Mouse (Mus musculus) cortical plate, adult 2 months (tissue): ENCODE measurements around the gene Eml6. TPM values are rescaled to one million over a fixed set of nuclear protein-coding genes. Genes with fewer than 3 reads are reported as not detected.
A peak's percentile ranks its signal among the peaks of the same experiment; 100 is the strongest.
"Not testable (repeated sequence)": the region's sequence is repeated elsewhere in the genome, so short reads cannot be mapped to it uniquely, and the experiment has no call there.

ENCODE experiments used
- H3K27ac ChIP-seq: fragments of 200-500 bp; 2 replicates; pipeline ENCODE4 v1.5.1; 2012; ENCODE audit warnings: low read length, control low read depth, inconsistent platforms; ENCODE audit not compliant: insufficient read depth
- H3K4me1 ChIP-seq: fragments of 200-500 bp; 2 replicates; pipeline ENCODE4 v1.6.1; 2011; ENCODE audit warnings: low read length; ENCODE audit not compliant: control insufficient read depth, insufficient read depth
- H3K4me3 ChIP-seq: fragments of 200-500 bp; 2 replicates; pipeline ENCODE4 v1.5.1; 2011; ENCODE audit warnings: mild to moderate bottlenecking, low read length, control low read depth; ENCODE audit not compliant: insufficient read depth
- CTCF ChIP-seq: fragments of 200-500 bp; IDR thresholded peaks from 2 replicates; pipeline ENCODE4 v1.5.1; 2011; ENCODE audit warnings: mild to moderate bottlenecking, control low read depth, low read length; ENCODE audit not compliant: insufficient read depth; ENCODE audit errors: extremely low read depth
- POLR2A ChIP-seq: fragments of 200-500 bp; IDR thresholded peaks from 2 replicates; pipeline ENCODE4 v1.6.1; 2011; ENCODE audit warnings: mild to moderate bottlenecking, low read length, control low read depth; ENCODE audit not compliant: insufficient read depth; ENCODE audit errors: extremely low read depth
- polyA plus RNA-seq: library from polyadenylated mRNA; depleted of rRNA; stranded (reverse); fragments of >200 nt; gene quantifications from 2 replicates; pipeline ENCODE4 v1.2.3, GENCODE M21; 2012

The Eml6 gene
- polyA plus RNA-seq, 1 experiment: 26.0 TPM

DNA sequence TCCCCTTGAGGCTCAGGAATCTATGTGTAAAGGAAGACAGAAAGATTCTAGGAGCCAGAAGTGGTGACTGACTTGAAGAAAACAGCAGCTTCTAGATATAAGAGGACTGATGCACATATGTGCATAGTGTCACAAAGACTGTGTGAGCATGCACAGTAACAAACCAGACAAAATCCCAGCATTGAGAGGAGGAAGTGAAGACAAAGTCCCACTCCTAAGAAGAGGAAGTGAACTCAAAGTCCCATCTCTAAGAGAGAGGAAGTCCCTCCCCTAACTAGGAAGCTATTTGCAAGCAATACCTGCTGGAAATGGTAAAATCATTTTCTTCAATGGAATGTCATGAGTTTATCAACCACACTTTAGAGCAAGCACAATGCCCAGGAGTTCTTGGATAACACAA, 161.6 kb downstream of the Eml6 start:
- Histone ChIP-seq H3K4me1 (peaks cover 3% of the 10 kb centered on the region; the same call in 1 of the 2 replicates), H3K27ac (no peak overlapping the region), H3K4me3 (no peak overlapping the region)
- TF ChIP-seq POLR2A: no peak
- TF ChIP-seq CTCF: no peak

GRCm38 (mm10) chr11:29861750-29862397, 164.0 kb downstream of the Eml6 start:
- H3K27ac ChIP-seq: no peak overlapping the region
- no peak for TF ChIP-seq POLR2A
- peak; percentile 59 for TF ChIP-seq CTCF

DNA sequence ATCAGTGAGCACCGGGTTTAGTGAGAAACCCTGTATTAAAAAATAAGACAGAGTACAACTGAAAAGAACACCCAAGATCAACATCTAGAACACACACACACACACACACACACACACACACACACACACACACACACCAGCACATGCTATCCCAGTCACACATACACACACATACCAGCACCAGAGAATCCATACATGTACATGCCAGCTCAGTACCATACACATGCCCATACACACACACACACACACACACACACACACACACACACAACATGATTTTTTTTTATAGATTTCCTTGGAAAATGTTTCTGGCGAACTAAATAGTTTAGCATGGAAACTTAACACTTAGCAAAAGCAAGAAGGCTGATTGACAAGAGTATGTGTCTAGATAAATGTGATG, 164.8 kb downstream of the Eml6 start:
- H3K27ac ChIP-seq: no peak overlapping the region
- peaks cover 3% of the 10 kb centered on the region; the same call in 1 of the 2 replicates for H3K4me1 ChIP-seq
- H3K4me3 ChIP-seq: no peak overlapping the region
- TF ChIP-seq POLR2A (no peak), CTCF (no peak)

More at GRCm38 (mm10) chr11:29861750-29862397, 164.0 kb downstream of the Eml6 start:
- Histone ChIP-seq H3K4me1 (peaks cover 3% of the 10 kb centered on the region; the same call in 1 of the 2 replicates), H3K4me3 (no peak overlapping the region)

GRCm38 (mm10) chr11:29840606-29841227, 185.1 kb downstream of the Eml6 start:
- no peak overlapping the region for H3K27ac ChIP-seq
- no peaks in the 10 kb centered on the region for H3K4me1 ChIP-seq
- TF ChIP-seq POLR2A (no peak), CTCF (no peak)
- H3K4me3 ChIP-seq: no peak overlapping the region

DNA sequence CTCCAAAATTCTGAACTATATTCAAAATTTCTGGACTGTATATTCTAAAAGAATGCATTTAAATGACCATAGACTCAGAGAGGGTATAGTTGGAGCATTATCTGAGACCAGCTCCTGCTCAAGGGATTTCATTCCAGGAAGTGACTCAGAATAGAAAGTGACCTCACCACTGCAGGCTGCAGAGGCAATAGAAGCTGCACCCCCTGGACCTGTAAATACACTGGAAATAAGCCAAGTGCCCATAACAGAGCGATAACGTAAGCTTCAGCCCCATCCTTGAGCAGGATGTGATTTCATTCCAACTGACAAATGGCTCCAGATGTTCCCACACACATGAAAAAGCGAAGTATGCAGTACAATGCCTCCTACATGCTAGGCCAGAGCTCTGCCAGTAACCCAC, 186.1 kb downstream of the Eml6 start:
- no peak overlapping the region for H3K27ac ChIP-seq
- H3K4me1 ChIP-seq: no peaks in the 10 kb centered on the region
- H3K4me3 ChIP-seq: no peak overlapping the region
- TF ChIP-seq POLR2A (no peak), CTCF (no peak)

DNA sequence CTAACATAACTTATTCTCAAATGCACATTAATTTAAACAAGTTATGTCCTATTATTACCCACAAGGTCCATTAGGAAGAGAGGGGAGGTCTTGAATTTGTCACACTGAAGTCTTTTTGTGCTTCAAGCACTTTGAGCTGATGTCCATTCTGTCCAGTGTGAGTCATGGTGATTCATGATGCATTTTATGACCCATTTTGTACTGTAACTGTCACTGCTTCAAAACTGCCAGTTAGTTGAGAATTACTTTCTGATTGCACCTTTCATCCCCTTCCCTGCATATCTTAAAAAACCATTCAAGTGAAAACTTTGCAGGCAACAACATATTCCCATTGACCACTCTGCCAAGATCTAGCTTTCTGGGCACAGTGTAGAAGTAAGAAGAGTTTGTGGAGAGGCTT, 188.8 kb downstream of the Eml6 start:
- Histone ChIP-seq H3K4me3 (no peak overlapping the region), H3K4me1 (no peaks in the 10 kb centered on the region; the same call in 1 of the 2 replicates), H3K27ac (no peak overlapping the region)
- TF ChIP-seq CTCF (no peak), POLR2A (no peak)

GRCm38 (mm10) chr11:29827729-29828128, 198.1 kb downstream of the Eml6 start:
- TF ChIP-seq CTCF: no peak
- TF ChIP-seq POLR2A: no peak
- Histone ChIP-seq H3K27ac (no peak overlapping the region), H3K4me1 (no peaks in the 10 kb centered on the region; the same call in 1 of the 2 replicates), H3K4me3 (no peak overlapping the region)

- TF ChIP-seq CTCF: no peak
- no peak for TF ChIP-seq POLR2A
- H3K27ac ChIP-seq: no peak overlapping the region
Measured at GRCm38 (mm10) chr11:29826001-29826400, 199.8 kb downstream of the Eml6 start.

DNA sequence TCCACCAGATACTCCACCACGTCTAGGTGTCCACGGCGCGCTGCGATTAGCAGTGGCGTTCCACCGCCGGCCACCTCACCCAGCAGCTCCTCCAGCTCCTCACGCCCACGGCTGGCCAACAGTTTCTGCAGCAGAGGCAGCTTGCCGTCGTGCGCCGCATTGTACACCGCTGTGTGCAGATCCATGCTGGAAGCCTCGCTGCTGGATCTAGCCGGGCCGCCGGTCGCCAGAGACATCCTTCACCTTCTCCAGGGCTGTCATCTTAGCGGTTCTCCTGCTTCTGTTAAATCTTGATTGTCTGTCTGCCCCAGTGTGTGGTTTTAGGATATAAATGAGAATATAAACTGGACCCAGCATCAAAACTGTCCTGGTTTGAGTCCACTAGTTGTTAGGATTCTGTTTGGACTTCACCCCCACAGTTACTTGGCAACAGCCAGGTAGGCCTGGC, 200.5 kb downstream of the Eml6 start, which contains the start of gene 4931440F15Rik:
Gene 4931440F15Rik (minus strand): TSS at position 398 of the 448 bp plus-strand sequence.
- H3K27ac ChIP-seq, H3K4me3 ChIP-seq: not testable (repeated sequence)

More at GRCm38 (mm10) chr11:29826001-29826400, 199.8 kb downstream of the Eml6 start:
- Histone ChIP-seq H3K4me3 (no peak overlapping the region), H3K4me1 (no peaks in the 10 kb centered on the region; the same call in 1 of the 2 replicates)

DNA sequence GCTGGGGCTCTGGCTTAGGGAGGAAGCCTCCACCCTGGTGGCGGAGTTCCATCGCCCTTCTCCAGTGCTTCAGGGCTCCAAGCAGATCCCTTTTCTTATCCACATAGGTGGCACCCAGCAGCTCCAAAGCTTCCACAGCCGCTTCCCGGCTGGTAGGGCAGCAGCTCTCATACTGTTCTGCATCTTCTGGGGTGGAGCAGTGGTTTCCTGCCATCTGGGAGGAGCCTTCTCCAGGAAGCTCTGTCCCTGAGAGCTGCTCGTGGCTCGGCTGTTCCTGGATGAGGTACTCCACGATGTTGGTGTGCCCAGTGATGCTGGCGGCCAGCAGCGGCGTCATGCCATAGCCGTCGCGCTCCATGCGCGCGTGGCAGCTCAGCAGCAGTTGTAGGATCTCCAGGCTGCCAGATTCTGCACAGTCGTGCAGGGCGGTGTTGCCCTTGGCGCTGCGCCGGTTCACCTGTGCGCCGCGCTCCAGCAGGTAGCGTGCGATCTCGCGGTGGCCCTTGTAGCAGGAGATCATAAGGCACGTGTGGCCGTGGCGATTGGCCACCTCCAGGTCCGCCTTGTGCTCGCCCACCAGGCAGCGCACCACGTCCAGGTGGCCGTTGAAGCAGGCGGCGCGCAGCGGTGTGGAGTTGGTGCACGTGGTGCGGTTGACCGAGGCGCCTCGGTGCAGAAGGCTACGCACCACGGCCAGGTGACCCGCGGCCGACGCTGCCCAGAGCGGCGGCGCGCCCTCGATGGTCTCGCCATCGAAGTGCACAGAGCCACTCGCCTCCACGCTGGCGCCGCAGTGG, 201.2 kb downstream of the Eml6 start:
- H3K4me1 ChIP-seq, H3K4me3 ChIP-seq, H3K27ac ChIP-seq: not testable (repeated sequence)

More for the DNA sequence above, 200.5 kb downstream of the Eml6 start, which contains the start of gene 4931440F15Rik:
- not testable (repeated sequence) for H3K4me1 ChIP-seq
